Mouse (Mus musculus) midbrain, embryonic 15.5 days (tissue): ENCODE results near the gene Fam136a. TPM values are rescaled to one million over a fixed set of nuclear protein-coding genes. Genes with fewer than 3 reads are reported as not detected.
"Not testable (repeated sequence)": the region's sequence is repeated elsewhere in the genome, so short reads cannot be mapped to it uniquely, and the experiment has no call there.

Experiments used
- ATAC-seq: fragments of 200-750 bp; cut with Nextera tagmentation; replicated peaks from 2 replicates; pipeline ENCODE4 v1.8.0; 2017; ENCODE audit warnings: moderate TSS enrichment
- H3K27ac ChIP-seq: fragments of 300-500 bp; sonication (generic); 2 replicates; pipeline ENCODE4 v1.5.1; 2015; ENCODE audit warnings: mild to moderate bottlenecking, inconsistent platforms
- H3K27me3 ChIP-seq: fragments of 300-500 bp; sonication (generic); replicated peaks from 2 replicates; pipeline ENCODE4 v1.6.1; 2015; ENCODE audit warnings: inconsistent platforms
- H3K36me3 ChIP-seq: fragments of 300-500 bp; sonication (generic); replicated peaks from 2 replicates; pipeline ENCODE4 v1.6.1; 2015; ENCODE audit warnings: inconsistent platforms
- H3K4me1 ChIP-seq: fragments of 300-500 bp; sonication (generic); 2 replicates; pipeline ENCODE4 v1.6.1; 2015; ENCODE audit warnings: inconsistent platforms
- H3K4me2 ChIP-seq: fragments of 300-500 bp; sonication (generic); 2 replicates; pipeline ENCODE4 v1.6.1; 2015; ENCODE audit warnings: inconsistent platforms, mild to moderate bottlenecking, moderate library complexity
- H3K4me3 ChIP-seq: fragments of 300-500 bp; sonication (generic); 2 replicates; pipeline ENCODE4 v1.5.1; 2015; ENCODE audit warnings: mild to moderate bottlenecking, inconsistent platforms
- H3K9ac ChIP-seq: fragments of 300-500 bp; sonication (generic); 2 replicates; pipeline ENCODE4 v1.6.1; 2015; ENCODE audit warnings: mild to moderate bottlenecking, inconsistent platforms
- H3K9me3 ChIP-seq: fragments of 300-500 bp; sonication (generic); 2 replicates; pipeline ENCODE4 v1.6.1; 2016; ENCODE audit warnings: inconsistent platforms
- WGBS: fragments of 180-500 bp; shearing (Covaris S2); methylation state at CpG from one replicate; pipeline ENCODE4 v1.1.7; 2015; ENCODE audit warnings: mixed read lengths; 5-methylcytosine and 5-hydroxymethylcytosine counted together
- polyA plus RNA-seq: library from polyadenylated mRNA; unstranded; fragments of >200 nt; fragmentation: Nextera tagmentation; extraction: Ambion mirVana; gene quantifications from 2 replicates; pipeline ENCODE4 v1.2.1, GENCODE M21; 2015

Gene Fam136a
- polyA plus RNA-seq, 1 experiment from 2014 or later: 118 TPM

DNA sequence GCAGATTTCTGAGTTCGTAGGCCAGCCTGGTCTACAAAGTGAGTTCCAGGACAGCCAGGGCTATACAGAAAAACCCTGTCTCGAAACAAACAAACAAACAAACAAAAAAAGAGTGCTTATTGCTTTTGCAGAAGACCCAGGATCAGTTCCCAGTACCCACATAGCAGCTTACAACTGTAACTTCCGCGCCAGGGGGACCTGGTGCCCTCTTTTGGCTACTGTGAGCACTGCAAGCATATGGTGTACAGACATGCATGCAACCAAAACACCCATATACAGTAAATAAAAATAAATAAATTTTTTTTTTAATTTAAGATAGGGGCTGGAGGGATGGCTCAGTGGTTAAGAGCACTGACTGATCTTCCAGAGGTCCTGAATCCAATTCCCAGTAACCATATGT lies 29.1 kb upstream of the Fam136a start:
- H3K4me1 ChIP-seq, H3K27ac ChIP-seq, H3K9ac ChIP-seq, H3K4me2 ChIP-seq, H3K9me3 ChIP-seq, H3K27me3 ChIP-seq, ATAC-seq, H3K36me3 ChIP-seq, H3K4me3 ChIP-seq: not testable (repeated sequence)
- WGBS: 88% methylated on average over 4 of the region's 4 CpGs

DNA sequence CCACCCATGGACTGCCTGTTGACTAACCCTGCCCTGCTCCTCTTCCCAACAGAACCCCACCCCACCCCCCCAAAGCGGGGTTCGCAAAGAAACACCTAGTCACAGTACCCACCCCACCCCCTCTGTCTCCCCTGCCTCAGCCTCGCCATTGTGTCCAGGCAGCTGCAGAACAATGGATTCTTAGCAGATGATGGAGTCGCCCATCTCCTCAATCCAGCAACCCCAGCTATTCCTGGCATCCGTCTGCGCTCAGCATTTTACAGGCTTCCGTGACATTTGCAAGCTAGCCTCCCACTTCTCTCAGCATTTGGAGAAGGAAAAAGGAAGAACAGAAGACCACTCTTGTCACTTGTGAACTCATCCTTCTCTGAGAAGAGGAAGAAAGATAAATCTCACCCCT lies 21.8 kb upstream of the Fam136a start:
- Histone ChIP-seq H3K36me3 (no peaks in the 10 kb centered on the region), H3K4me1 (0 out of 2 replicates have a peak, but pooled peaks cover 6% of the 10 kb centered on the region), H3K9me3 (no peaks in the 10 kb centered on the region), H3K4me3 (no peak overlapping the region), H3K27ac (no peak overlapping the region), H3K4me2 (peak overlapping the region; percentile 31), H3K9ac (no peak overlapping the region), H3K27me3 (no peaks in the 10 kb centered on the region)
- WGBS: 9% methylated on average over 7 of the region's 7 CpGs
- no peak for ATAC-seq

DNA sequence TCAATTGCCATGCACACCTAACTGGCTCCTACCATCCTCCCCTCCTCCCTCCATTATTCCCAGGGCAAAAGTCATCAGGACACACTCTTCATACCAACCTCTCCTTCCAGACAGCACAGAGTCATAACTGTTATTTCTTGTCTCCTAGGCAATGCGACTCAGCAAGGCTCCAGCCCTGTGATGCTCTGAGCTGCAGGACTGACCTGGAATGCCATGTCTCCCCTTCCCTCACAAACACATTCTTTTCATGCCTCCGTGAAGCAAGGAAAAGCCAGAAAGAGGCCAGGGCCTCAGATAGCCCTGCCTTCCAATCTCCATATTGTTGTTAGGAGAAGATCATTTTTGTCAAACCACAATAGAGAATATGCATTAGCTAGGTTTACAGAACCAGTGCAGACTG lies 19.4 kb upstream of the Fam136a start:
- H3K4me2 ChIP-seq: no peak overlapping the region
- no peak overlapping the region for H3K27ac ChIP-seq
- H3K27me3 ChIP-seq: no peaks in the 10 kb centered on the region
- WGBS: 73% methylated on average over 2 of the region's 2 CpGs
- no peak overlapping the region for H3K4me3 ChIP-seq
- H3K4me1 ChIP-seq: 0 out of 2 replicates have a peak, but pooled peaks cover 6% of the 10 kb centered on the region
- no peaks in the 10 kb centered on the region for H3K9me3 ChIP-seq
- H3K9ac ChIP-seq: no peak overlapping the region
- no peaks in the 10 kb centered on the region for H3K36me3 ChIP-seq
- no peak for ATAC-seq

DNA sequence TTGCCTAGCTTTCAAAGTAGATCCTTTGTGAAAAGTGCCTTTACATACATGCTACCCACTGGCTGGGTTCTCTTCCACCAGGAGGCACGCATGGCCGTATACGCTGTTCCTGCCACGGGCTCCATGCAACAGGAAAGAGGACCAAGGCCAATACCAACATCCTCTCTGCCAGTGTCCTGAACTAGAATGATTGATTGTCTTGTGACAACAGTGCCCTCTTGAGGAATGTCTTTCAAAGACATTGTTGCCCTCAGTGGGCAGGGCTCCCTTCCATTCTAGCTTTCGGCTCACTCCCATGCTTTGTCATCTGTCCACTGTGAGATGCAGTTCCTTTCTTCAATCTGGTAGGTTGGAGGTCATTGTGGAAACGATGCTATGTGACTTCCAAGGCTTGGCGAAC lies 16.2 kb upstream of the Fam136a start:
- no peak overlapping the region for H3K4me3 ChIP-seq
- no peak overlapping the region for H3K9ac ChIP-seq
- H3K36me3 ChIP-seq: no peaks in the 10 kb centered on the region
- H3K4me1 ChIP-seq: no peaks in the 10 kb centered on the region
- no peak overlapping the region for H3K4me2 ChIP-seq
- ATAC-seq: no peak
- no peaks in the 10 kb centered on the region for H3K27me3 ChIP-seq
- H3K9me3 ChIP-seq: no peaks in the 10 kb centered on the region
- 49% methylated on average over 7 of the region's 7 CpGs for WGBS
- H3K27ac ChIP-seq: no peak overlapping the region

DNA sequence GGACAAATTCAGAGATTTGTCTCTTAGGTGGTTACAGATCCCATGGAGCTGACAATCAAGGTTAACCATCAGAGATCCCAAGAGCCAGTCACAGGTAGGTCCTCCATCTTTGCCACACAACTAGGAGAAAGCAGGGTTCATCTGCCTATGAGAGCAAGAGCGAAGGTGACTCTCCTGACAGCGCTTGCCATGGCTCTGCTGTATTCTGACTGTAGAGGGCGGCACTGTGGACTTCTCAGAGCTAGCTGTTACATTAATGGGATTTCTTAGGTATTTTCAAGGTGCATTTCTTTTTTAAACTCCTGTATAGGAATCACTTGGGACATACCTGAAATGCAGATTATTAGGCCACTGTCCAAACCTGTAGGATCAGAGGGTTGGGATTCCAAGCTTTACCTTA lies 10.5 kb upstream of the Fam136a start:
- H3K9ac ChIP-seq: no peak overlapping the region
- no peak overlapping the region for H3K4me3 ChIP-seq
- WGBS: 53% methylated on average over 3 of the region's 3 CpGs
- H3K4me1 ChIP-seq: no peaks in the 10 kb centered on the region
- no peaks in the 10 kb centered on the region for H3K36me3 ChIP-seq
- H3K4me2 ChIP-seq: no peak overlapping the region
- H3K9me3 ChIP-seq: no peaks in the 10 kb centered on the region
- no peak for ATAC-seq
- H3K27me3 ChIP-seq: no peaks in the 10 kb centered on the region
- H3K27ac ChIP-seq: no peak overlapping the region

DNA sequence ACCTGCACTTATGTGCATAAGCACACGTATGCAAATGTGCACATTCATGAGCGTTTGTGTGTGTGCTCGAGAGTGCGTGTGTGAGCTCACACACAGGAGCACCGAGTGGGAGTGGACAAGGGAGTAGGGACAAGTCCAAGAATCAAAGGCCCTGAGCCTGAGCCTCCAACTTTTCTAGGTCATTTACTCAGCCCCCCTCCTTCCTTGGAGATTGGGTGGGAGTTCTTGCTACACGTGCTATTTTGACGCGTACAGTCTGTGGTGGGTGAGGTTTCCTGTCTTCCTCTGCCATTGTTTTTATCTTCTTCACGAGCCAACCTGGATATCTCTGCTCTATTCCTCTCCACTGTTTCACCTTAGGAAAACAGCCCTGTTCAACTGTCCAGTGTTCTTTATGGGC lies 8.5 kb upstream of the Fam136a start:
- no peaks in the 10 kb centered on the region for H3K27me3 ChIP-seq
- no peak overlapping the region for H3K27ac ChIP-seq

DNA sequence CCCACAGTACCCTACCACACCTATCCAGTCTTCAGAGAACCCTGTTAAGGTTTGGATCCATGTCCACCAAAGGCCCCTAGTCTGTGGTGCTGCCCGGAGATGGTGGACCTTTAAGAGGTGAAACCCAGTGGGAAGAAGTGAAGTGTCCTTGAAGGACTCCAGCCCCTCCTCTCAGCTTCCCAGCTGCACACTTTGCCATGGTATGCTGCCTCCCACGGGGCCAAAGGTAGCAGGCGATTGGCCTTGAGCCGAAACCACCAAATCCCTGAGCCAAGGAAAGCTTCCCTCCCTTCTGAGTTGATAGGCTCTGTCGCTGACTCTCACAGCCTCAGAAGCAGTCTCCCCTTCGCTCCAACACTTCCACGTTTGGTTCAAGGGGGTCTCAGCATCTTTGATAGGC lies 4.8 kb upstream of the Fam136a start:
- H3K9ac ChIP-seq: no peak overlapping the region
- ATAC-seq: no peak
- H3K27me3 ChIP-seq: no peaks in the 10 kb centered on the region
- no peaks in the 10 kb centered on the region for H3K36me3 ChIP-seq
- H3K4me3 ChIP-seq: no peak overlapping the region
- H3K9me3 ChIP-seq: no peaks in the 10 kb centered on the region
- H3K4me1 ChIP-seq: peaks cover 5% of the 10 kb centered on the region; the same call in 1 of the 2 replicates
- 62% methylated on average over 7 of the region's 7 CpGs for WGBS
- no peak overlapping the region for H3K27ac ChIP-seq
- no peak overlapping the region for H3K4me2 ChIP-seq

More for the DNA sequence above, 8.5 kb upstream of the Fam136a start:
- no peak overlapping the region for H3K4me2 ChIP-seq
- no peaks in the 10 kb centered on the region for H3K36me3 ChIP-seq
- H3K9me3 ChIP-seq: no peaks in the 10 kb centered on the region
- no peak for ATAC-seq
- 82% methylated on average over 9 of the region's 9 CpGs for WGBS
- no peak overlapping the region for H3K9ac ChIP-seq
- H3K4me3 ChIP-seq: no peak overlapping the region
- no peaks in the 10 kb centered on the region for H3K4me1 ChIP-seq

DNA sequence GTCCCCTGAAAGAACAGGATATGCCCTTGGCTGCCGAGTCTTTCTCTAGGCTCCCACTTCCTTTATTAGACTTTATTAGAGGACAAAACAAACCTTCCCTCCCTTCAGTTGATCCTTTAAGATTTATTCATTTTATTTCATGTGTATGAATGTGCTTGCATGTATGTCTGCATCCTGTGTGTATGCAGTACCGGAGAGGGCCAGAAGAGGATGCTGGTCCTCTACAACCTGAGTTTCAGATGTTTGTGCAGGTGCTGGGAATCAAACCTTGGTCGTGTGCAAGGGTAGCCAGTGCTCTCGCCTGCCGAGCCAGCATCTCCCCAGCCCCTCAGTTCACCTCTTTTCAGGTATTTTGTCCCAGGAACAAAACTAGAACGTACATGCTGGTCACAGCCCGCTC lies 4.1 kb upstream of the Fam136a start:
- H3K27ac ChIP-seq: no peak overlapping the region
- no peak overlapping the region for H3K4me2 ChIP-seq
- H3K9ac ChIP-seq: no peak overlapping the region
- no peak overlapping the region for H3K4me3 ChIP-seq
- H3K9me3 ChIP-seq: no peaks in the 10 kb centered on the region
- no peak for ATAC-seq
- H3K27me3 ChIP-seq: no peaks in the 10 kb centered on the region
- WGBS: 90% methylated on average over 7 of the region's 7 CpGs
- H3K36me3 ChIP-seq: no peaks in the 10 kb centered on the region
- peaks cover 11% of the 10 kb centered on the region for H3K4me1 ChIP-seq

DNA sequence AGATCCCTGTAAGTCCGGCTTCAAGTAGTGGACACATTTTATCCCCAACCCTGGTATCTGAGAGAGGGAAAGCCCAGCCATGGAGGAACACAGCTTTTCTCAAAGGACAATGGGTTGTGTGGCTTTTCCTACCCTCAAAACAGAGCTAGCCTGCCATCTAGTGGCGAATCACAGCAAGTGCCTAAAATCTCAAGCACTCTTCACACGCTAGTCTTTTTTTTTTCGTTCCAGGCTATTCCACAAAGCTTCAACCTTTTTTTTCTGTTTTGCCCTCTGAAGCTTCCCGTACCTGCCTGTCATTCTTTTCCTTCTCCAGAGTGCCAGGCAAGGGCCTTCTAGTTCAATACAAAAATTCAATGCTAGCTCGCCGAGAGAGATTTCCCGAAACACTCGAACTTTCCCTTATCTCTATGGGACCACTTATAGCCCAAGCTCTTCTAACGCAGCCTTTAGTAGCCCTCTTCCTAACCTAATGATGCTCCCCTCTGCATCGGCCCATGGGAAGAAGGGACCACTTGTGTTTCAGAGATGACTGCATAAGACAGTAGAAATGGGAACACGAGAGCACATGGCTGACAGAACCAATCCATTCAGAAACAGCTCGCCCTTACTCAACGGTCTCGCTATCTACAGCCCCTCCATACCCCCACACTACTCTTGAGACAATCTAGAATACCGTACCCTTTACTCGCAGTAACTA lies 854 bp upstream of the Fam136a start:
- 0 out of 2 replicates have a peak, but pooled peaks cover 2% of the 10 kb centered on the region for H3K36me3 ChIP-seq
- peak overlapping the region; percentile 81 for H3K4me3 ChIP-seq
- H3K4me1 ChIP-seq: peaks cover 19% of the 10 kb centered on the region
- no peaks in the 10 kb centered on the region for H3K27me3 ChIP-seq
- no peaks in the 10 kb centered on the region for H3K9me3 ChIP-seq
- H3K4me2 ChIP-seq: peak overlapping the region; percentile 78
- peak overlapping the region; percentile 89 for H3K27ac ChIP-seq
- peak; percentile 65 for ATAC-seq
- peak overlapping the region; percentile 79 for H3K9ac ChIP-seq
- 1% methylated on average over 17 of the region's 17 CpGs for WGBS

DNA sequence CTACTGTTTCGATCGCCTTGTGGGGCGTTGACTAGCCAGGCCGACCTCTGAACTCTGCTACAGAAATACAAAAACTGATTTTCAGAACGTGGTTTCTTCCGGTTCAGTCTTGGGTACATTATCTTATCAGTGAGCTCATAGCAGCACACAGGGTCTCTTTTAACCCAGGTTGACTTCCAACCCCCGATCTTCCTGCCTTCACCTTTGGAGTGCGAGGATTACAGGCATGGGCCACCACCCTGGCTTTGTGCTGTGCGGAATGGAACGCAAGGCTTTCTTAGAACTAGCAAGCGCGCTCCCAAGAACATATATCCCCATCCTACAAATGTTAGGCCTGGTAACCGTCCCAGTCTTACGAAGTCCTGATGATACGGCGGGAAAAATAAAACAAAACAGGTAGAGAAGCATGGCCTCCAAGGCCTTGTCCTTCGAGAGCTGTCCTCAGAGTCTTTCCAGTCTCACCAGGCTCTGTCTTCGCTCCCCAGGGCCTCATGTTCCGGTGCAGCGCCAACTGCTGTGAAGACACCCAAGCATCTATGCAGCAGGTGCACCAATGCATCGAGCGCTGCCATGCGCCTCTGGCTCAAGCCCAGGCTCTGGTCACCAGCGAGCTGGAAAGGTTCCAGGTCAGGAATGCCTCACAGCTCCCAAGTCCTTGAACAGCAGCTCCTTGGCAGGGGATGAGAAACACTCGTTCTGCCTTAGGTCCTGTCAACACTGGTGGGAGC lies 843 bp downstream of the Fam136a start:
- ATAC-seq: peak; percentile 12; the same call in 1 of the 2 replicates
- H3K4me1 ChIP-seq: peaks cover 27% of the 10 kb centered on the region
- H3K27ac ChIP-seq: peak overlapping the region; percentile 89
- peak overlapping the region; percentile 78 for H3K4me2 ChIP-seq
- H3K9ac ChIP-seq: peak overlapping the region; percentile 79
- WGBS: 37% methylated on average over 25 of the region's 25 CpGs
- H3K36me3 ChIP-seq: 0 out of 2 replicates have a peak, but pooled peaks cover 2% of the 10 kb centered on the region
- no peaks in the 10 kb centered on the region for H3K27me3 ChIP-seq
- H3K9me3 ChIP-seq: no peaks in the 10 kb centered on the region
- peak overlapping the region; percentile 81 for H3K4me3 ChIP-seq

DNA sequence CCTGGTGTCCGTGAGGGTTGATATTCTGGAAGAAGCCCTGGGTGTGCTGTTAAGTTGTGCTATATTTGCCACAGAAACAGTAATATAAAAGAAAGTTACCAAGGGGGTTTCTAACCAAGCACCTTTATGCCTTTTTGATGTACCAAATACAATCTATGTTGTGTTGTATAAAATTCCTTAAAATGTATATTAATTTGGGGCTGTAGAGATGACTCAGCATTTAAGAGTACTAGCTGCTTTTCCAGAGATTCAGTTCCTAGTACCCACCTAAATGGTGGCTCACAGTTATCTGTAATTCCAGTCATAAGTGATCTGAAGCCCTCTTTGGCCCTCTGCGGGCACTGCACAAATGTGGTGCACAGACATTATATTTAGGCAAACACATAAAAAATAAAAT lies 1.4 kb downstream of the Fam136a start:
- peak overlapping the region; percentile 81 for H3K4me3 ChIP-seq
- H3K9ac ChIP-seq: no peak overlapping the region
- peak overlapping the region; percentile 89 for H3K27ac ChIP-seq
- WGBS: 64% methylated on average over 2 of the region's 2 CpGs
- no peaks in the 10 kb centered on the region for H3K27me3 ChIP-seq
- H3K4me2 ChIP-seq: peak overlapping the region; percentile 78
- no peak for ATAC-seq
- 0 out of 2 replicates have a peak, but pooled peaks cover 2% of the 10 kb centered on the region for H3K36me3 ChIP-seq
- H3K4me1 ChIP-seq: peaks cover 27% of the 10 kb centered on the region
- no peaks in the 10 kb centered on the region for H3K9me3 ChIP-seq

DNA sequence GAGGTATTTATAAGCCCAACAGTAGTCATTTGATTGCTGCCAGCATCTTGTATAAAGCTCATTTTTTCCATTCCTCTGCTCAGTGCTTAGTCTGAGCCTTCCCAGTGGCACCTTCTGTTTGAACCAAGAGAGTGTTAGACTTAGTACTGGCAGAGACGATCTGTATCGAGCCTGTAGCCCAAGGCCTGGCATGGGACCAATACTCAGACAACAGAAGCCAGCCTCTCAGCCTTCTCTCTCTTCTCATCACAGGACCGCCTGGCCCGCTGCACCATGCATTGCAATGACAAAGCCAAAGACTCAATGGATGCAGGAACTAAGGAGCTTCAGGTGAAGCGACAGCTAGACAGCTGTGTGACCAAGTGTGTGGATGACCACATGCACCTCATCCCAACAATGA lies 3.0 kb downstream of the Fam136a start:
- 0 out of 2 replicates have a peak, but pooled peaks cover 2% of the 10 kb centered on the region for H3K36me3 ChIP-seq
- H3K4me3 ChIP-seq: no peak overlapping the region
- no peak overlapping the region for H3K9ac ChIP-seq
- no peaks in the 10 kb centered on the region for H3K9me3 ChIP-seq
- H3K4me2 ChIP-seq: no peak overlapping the region
- peaks cover 42% of the 10 kb centered on the region for H3K4me1 ChIP-seq
- H3K27ac ChIP-seq: no peak overlapping the region
- 94% methylated on average over 5 of the region's 5 CpGs for WGBS
- no peak for ATAC-seq
- no peaks in the 10 kb centered on the region for H3K27me3 ChIP-seq
